Mouse (Mus musculus): ENCODE measurements at regions not wholly inside any gene's neighbourhood (a gene's known extent, or its start where the extent isn't known, plus 50 kb on each side); places are given as distances from the start of the nearest gene placed in this dataset.
A peak's percentile ranks its signal among the peaks of the same experiment; 100 is the strongest.

- H3K9me3 ChIP-seq (ENCODE audit: control insufficient read depth, low read length): no peaks in the 10 kb centered on the region
- no peak for ATAC-seq (ENCODE audit: low FRiP score)
- peak; percentile 66 for DNase-seq (ENCODE audit: low spot score, missing footprints)
- H3K4me3 ChIP-seq (ENCODE audit: low read depth, low read length): no peak overlapping the region
- H3K4me2 ChIP-seq: no peak overlapping the region
- WGBS: 93% methylated on average over 9 of the region's 9 CpGs
- no peaks in the 10 kb centered on the region for H3K36me3 ChIP-seq (ENCODE audit: control insufficient read depth, insufficient read depth, low read length)
- no peaks in the 10 kb centered on the region for H3K27me3 ChIP-seq (ENCODE audit: control insufficient read depth, insufficient read depth, low read length)
- no peak overlapping the region for H3K9ac ChIP-seq (ENCODE audit: low read length)
- H3K4me1 ChIP-seq (ENCODE audit: control insufficient read depth, insufficient read depth, low read length): 0 out of 2 replicates have a peak, but pooled peaks cover 5% of the 10 kb centered on the region
- no peak overlapping the region for H3K27ac ChIP-seq (ENCODE audit: low read depth, low read length)
Measured at GRCm38 (mm10) chr19:54099292-54099691, 55.3 kb downstream of the Adra2a start.

DNA sequence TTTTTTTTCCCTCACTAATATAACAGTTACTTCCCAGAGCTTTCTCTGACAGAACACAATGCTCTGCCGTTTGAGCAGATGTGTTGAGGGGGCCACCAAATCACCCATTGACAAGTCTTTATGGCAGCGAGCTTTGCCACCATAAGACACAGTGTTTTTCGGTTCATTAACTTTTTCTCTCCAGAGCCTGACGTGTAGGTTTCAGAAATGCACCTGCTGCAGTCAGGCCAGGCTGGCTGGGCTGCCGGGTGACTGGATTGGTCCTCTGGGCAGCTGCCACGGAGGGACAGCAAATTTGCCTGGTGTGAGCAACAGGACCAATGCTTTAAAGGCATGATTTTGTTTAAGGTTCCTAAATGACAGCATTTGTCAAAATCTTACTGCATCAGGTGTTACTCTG lies 55.8 kb downstream of the Adra2a start:
- Histone ChIP-seq H3K27me3 (ENCODE audit: control insufficient read depth, insufficient read depth, low read length) (no peaks in the 10 kb centered on the region), H3K36me3 (ENCODE audit: control insufficient read depth, insufficient read depth, low read length) (no peaks in the 10 kb centered on the region), H3K9me3 (ENCODE audit: control insufficient read depth, low read length) (no peaks in the 10 kb centered on the region), H3K27ac (ENCODE audit: low read depth, low read length) (no peak overlapping the region), H3K9ac (ENCODE audit: low read length) (no peak overlapping the region), H3K4me3 (ENCODE audit: low read depth, low read length) (no peak overlapping the region), H3K4me1 (ENCODE audit: control insufficient read depth, insufficient read depth, low read length) (0 out of 2 replicates have a peak, but pooled peaks cover 3% of the 10 kb centered on the region), H3K4me2 (no peak overlapping the region)
- DNase-seq (ENCODE audit: low spot score, missing footprints) (peak; percentile 4), ATAC-seq (ENCODE audit: low FRiP score) (no peak)
- 71% methylated on average over 6 of the region's 6 CpGs for WGBS

DNA sequence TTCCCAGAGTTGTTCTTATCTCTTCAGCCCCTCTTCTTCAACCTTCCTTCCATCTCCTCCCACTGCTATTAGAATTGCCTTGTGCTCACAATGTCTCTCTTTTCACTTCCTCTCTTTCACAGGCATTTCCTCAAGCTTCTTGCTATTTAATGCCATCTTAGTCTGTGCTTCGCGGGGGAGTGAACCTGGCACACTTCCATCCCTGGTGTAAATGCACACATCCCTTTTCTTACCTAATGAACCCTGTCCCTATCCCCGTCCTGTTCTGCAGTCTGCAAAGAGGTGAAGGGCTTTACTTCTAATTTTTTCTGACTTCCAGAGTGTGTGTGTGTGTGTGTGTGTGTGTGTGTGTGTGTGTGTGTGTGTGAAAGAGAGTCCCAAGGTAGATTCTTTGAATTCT lies 62.6 kb downstream of the Adra2a start:
- Histone ChIP-seq H3K36me3 (ENCODE audit: control insufficient read depth, insufficient read depth, low read length) (no peaks in the 10 kb centered on the region), H3K27me3 (ENCODE audit: control insufficient read depth, insufficient read depth, low read length) (no peaks in the 10 kb centered on the region), H3K9me3 (ENCODE audit: control insufficient read depth, low read length) (no peaks in the 10 kb centered on the region), H3K4me3 (ENCODE audit: low read depth, low read length) (no peak overlapping the region), H3K9ac (ENCODE audit: low read length) (no peak overlapping the region), H3K27ac (ENCODE audit: low read depth, low read length) (no peak overlapping the region), H3K4me1 (ENCODE audit: control insufficient read depth, insufficient read depth, low read length) (no peaks in the 10 kb centered on the region; the same call in 1 of the 2 replicates), H3K4me2 (no peak overlapping the region)
- WGBS: 86% methylated on average over 3 of the region's 3 CpGs
- ATAC-seq (ENCODE audit: low FRiP score) (no peak), DNase-seq (ENCODE audit: low spot score, missing footprints) (peak; percentile 64)

DNA sequence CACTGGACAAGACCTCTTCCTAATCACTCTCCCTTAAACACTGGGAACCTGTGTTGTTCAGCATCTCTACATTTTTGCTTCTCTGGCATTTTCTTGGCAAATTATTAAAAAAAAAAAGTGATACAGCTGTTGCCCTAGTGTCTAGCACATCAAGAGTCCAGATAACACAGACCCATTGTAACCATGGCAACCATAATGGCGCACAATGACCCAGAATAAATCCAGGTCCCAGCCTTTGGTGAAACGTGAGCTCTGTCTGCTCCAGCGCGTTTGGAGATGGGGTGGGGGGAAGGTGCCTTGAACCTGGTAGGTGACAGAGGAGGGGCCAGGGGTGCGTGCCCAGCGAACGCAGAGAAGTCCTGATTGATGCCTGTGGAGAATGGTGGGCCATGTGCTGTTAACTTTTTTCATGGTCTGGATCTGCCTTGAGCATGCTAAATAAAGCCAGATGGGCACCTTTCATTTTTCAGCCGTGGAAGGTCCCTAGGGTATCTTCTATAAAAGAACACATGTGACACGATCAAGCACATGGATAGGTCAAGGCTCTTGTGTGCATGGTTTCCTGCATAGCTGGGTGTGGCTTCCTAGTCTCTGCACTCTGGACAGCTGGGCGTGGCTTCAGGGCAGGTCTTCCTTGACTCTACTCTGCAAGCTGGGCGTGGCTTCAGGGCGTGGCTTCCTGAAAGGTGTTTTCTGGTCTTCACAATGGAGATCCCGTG lies 63.3 kb downstream of the Adra2a start:
- H3K27me3 ChIP-seq (ENCODE audit: control insufficient read depth, insufficient read depth, low read length): no peaks in the 10 kb centered on the region
- no peaks in the 10 kb centered on the region for H3K36me3 ChIP-seq (ENCODE audit: control insufficient read depth, insufficient read depth, low read length)
- no peak overlapping the region for H3K4me2 ChIP-seq
- H3K9me3 ChIP-seq (ENCODE audit: control insufficient read depth, low read length): no peaks in the 10 kb centered on the region
- WGBS: 52% methylated on average over 13 of the region's 13 CpGs
- no peaks in the 10 kb centered on the region; the same call in 1 of the 2 replicates for H3K4me1 ChIP-seq (ENCODE audit: control insufficient read depth, insufficient read depth, low read length)
- ATAC-seq (ENCODE audit: low FRiP score) (peak; percentile 64; the same call in 1 of the 2 replicates), DNase-seq (ENCODE audit: low spot score, missing footprints) (peak; percentile 81)
- H3K4me3 ChIP-seq (ENCODE audit: low read depth, low read length): no peak overlapping the region
- no peak overlapping the region for H3K9ac ChIP-seq (ENCODE audit: low read length)
- no peak overlapping the region for H3K27ac ChIP-seq (ENCODE audit: low read depth, low read length)

DNA sequence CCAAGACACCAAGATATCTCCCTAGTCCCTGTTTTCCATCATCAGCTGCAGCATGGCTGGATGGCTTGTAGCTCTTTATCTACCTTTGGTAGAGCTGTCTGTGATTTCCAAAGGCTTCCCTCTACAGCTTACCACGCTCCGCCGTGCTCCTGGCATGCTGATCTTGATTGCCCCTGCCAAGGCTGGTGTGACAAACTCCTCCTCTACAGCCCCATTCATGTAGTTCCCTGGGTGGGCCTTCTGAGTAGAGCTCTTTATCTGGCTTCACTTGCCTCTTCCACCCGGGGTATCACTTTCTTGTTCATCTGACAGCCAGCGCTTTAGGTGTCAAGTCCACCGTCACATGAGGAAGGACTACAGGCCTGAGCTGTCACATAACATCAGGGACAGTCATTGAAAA lies 66.1 kb downstream of the Adra2a start:
- Histone ChIP-seq H3K4me1 (ENCODE audit: control insufficient read depth, insufficient read depth, low read length) (no peaks in the 10 kb centered on the region; the same call in 1 of the 2 replicates), H3K9ac (ENCODE audit: low read length) (no peak overlapping the region), H3K4me3 (ENCODE audit: low read depth, low read length) (no peak overlapping the region), H3K4me2 (no peak overlapping the region), H3K27me3 (ENCODE audit: control insufficient read depth, insufficient read depth, low read length) (no peaks in the 10 kb centered on the region), H3K9me3 (ENCODE audit: control insufficient read depth, low read length) (no peaks in the 10 kb centered on the region), H3K27ac (ENCODE audit: low read depth, low read length) (no peak overlapping the region), H3K36me3 (ENCODE audit: control insufficient read depth, insufficient read depth, low read length) (no peaks in the 10 kb centered on the region)
- peak; percentile 59 for DNase-seq (ENCODE audit: low spot score, missing footprints)
- 89% methylated on average over 6 of the region's 6 CpGs for whole genome bisulfite sequencing
- ATAC-seq (ENCODE audit: low FRiP score): no peak

- H3K4me1 ChIP-seq (ENCODE audit: control insufficient read depth, insufficient read depth, low read length): no peaks in the 10 kb centered on the region
- 90% methylated on average over 3 of the region's 3 CpGs for WGBS
- H3K9ac ChIP-seq (ENCODE audit: low read length): no peak overlapping the region
- H3K4me2 ChIP-seq: no peak overlapping the region
- DNase-seq (ENCODE audit: low spot score, missing footprints) (peak; percentile 67), ATAC-seq (ENCODE audit: low FRiP score) (no peak)
- H3K9me3 ChIP-seq (ENCODE audit: control insufficient read depth, low read length): no peaks in the 10 kb centered on the region
- no peaks in the 10 kb centered on the region; the same call in 1 of the 2 replicates for H3K27me3 ChIP-seq (ENCODE audit: control insufficient read depth, insufficient read depth, low read length)
- no peak overlapping the region for H3K27ac ChIP-seq (ENCODE audit: low read depth, low read length)
- H3K36me3 ChIP-seq (ENCODE audit: control insufficient read depth, insufficient read depth, low read length): no peaks in the 10 kb centered on the region
- H3K4me3 ChIP-seq (ENCODE audit: low read depth, low read length): no peak overlapping the region
Measured at GRCm38 (mm10) chr19:54112691-54113090, 68.7 kb downstream of the Adra2a start.

- WGBS: 65% methylated on average over 6 of the region's 6 CpGs
- no peaks in the 10 kb centered on the region for H3K36me3 ChIP-seq (ENCODE audit: control insufficient read depth, insufficient read depth, low read length)
- no peak overlapping the region for H3K9ac ChIP-seq (ENCODE audit: low read length)
- DNase-seq (ENCODE audit: low spot score, missing footprints) (peak; percentile 80), ATAC-seq (ENCODE audit: low FRiP score) (no peak)
- H3K27me3 ChIP-seq (ENCODE audit: control insufficient read depth, insufficient read depth, low read length): no peaks in the 10 kb centered on the region; the same call in 1 of the 2 replicates
- no peak overlapping the region for H3K27ac ChIP-seq (ENCODE audit: low read depth, low read length)
- no peak overlapping the region for H3K4me3 ChIP-seq (ENCODE audit: low read depth, low read length)
- H3K9me3 ChIP-seq (ENCODE audit: control insufficient read depth, low read length): no peaks in the 10 kb centered on the region
- H3K4me1 ChIP-seq (ENCODE audit: control insufficient read depth, insufficient read depth, low read length): no peaks in the 10 kb centered on the region
- no peak overlapping the region for H3K4me2 ChIP-seq
Measured at GRCm38 (mm10) chr19:54113421-54113820, 69.5 kb downstream of the Adra2a start.

DNA sequence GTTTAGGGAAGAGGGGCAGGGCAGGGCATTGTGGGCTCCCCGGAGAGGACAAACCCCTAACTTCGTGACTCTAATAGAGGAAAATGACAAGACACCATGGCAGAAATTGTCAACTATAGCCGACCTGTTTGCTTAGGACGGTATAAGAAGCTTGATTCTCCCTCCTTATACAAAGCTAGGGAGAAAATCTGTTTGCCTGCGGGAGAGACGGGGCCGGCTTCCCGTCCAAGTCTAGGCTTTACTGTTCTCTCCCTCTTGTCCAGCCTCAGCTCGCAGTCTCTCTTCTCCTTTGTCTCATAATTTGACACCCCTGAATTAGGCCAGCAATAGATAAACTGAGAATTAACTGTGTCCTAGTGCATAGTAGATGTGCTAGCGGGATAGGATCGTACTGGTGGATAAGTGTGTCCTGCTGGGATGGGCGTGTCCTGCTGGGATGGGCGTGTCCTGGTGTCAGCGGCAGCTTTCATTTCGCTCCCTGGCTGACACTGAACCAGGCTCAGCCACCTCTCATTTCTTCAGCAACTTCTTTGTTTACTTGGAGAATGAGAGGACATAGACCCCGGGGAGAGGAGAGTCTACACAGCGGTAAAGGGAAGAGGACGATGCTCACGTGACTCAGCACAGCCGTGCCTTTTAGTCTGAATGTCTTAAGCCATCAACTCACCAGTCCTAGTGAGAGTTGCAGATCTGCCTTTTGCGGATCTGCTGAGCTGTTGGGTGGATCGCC lies 70.8 kb downstream of the Adra2a start:
- no peak overlapping the region for H3K27ac ChIP-seq (ENCODE audit: low read depth, low read length)
- H3K4me3 ChIP-seq (ENCODE audit: low read depth, low read length): peak overlapping the region; percentile 34
- 6% methylated on average over 22 of the region's 22 CpGs for WGBS

GRCm38 (mm10) chr19:54115335-54115734 lies 71.4 kb downstream of the Adra2a start:
- WGBS: 37% methylated on average over 4 of the region's 4 CpGs

More for the DNA sequence above, 70.8 kb downstream of the Adra2a start:
- peak overlapping the region; percentile 10 for H3K9ac ChIP-seq (ENCODE audit: low read length)
- H3K4me2 ChIP-seq: peak overlapping the region; percentile 46
- H3K9me3 ChIP-seq (ENCODE audit: control insufficient read depth, low read length): no peaks in the 10 kb centered on the region
- H3K36me3 ChIP-seq (ENCODE audit: control insufficient read depth, insufficient read depth, low read length): no peaks in the 10 kb centered on the region
- H3K27me3 ChIP-seq (ENCODE audit: control insufficient read depth, insufficient read depth, low read length): no peaks in the 10 kb centered on the region; the same call in 1 of the 2 replicates
- DNase-seq (ENCODE audit: low spot score, missing footprints): peak; percentile 94
- peak; percentile 91 for ATAC-seq (ENCODE audit: low FRiP score)
- no peaks in the 10 kb centered on the region for H3K4me1 ChIP-seq (ENCODE audit: control insufficient read depth, insufficient read depth, low read length)

More at GRCm38 (mm10) chr19:54115335-54115734, 71.4 kb downstream of the Adra2a start:
- H3K27me3 ChIP-seq (ENCODE audit: control insufficient read depth, insufficient read depth, low read length): no peaks in the 10 kb centered on the region; the same call in 1 of the 2 replicates
- H3K36me3 ChIP-seq (ENCODE audit: control insufficient read depth, insufficient read depth, low read length): no peaks in the 10 kb centered on the region
- no peak for DNase-seq (ENCODE audit: low spot score, missing footprints)
- no peak overlapping the region for H3K27ac ChIP-seq (ENCODE audit: low read depth, low read length)
- no peaks in the 10 kb centered on the region for H3K4me1 ChIP-seq (ENCODE audit: control insufficient read depth, insufficient read depth, low read length)
- H3K9me3 ChIP-seq (ENCODE audit: control insufficient read depth, low read length): no peaks in the 10 kb centered on the region
- H3K9ac ChIP-seq (ENCODE audit: low read length): peak overlapping the region; percentile 10
- ATAC-seq (ENCODE audit: low FRiP score): 0 out of 2 replicates have a peak, but pooled peaks have one; percentile 27
- peak overlapping the region; percentile 46 for H3K4me2 ChIP-seq
- peak overlapping the region; percentile 34 for H3K4me3 ChIP-seq (ENCODE audit: low read depth, low read length)
